Mouse (Mus musculus) small intestine, adult 2 months (tissue): ENCODE measurements around the gene Tff1. TPM values are rescaled to one million over a fixed set of nuclear protein-coding genes. Genes with fewer than 3 reads are reported as not detected.

Experiments used
- H3K27ac ChIP-seq: fragments of 200-500 bp; 2 replicates; pipeline ENCODE4 v1.5.1; 2012; ENCODE audit warnings: low read depth, low read length, control low read depth, inconsistent platforms; ENCODE audit not compliant: insufficient read depth
- H3K27me3 ChIP-seq: fragments of 200-500 bp; 2 replicates; pipeline ENCODE4 v1.6.1; 2012; ENCODE audit warnings: mild to moderate bottlenecking, moderate library complexity, low read length, inconsistent platforms; ENCODE audit not compliant: control insufficient read depth, insufficient read depth
- H3K36me3 ChIP-seq: fragments of 200-500 bp; 2 replicates; pipeline ENCODE4 v1.6.1; 2012; ENCODE audit warnings: mild to moderate bottlenecking, low read length, control low read depth, inconsistent platforms; ENCODE audit not compliant: control insufficient read depth, insufficient read depth
- H3K4me1 ChIP-seq: fragments of 200-500 bp; 2 replicates; pipeline ENCODE4 v1.6.1; 2012; ENCODE audit warnings: low read length, inconsistent platforms, mixed read lengths; ENCODE audit not compliant: control insufficient read depth, insufficient read depth, insufficient read length
- H3K4me3 ChIP-seq: fragments of 200-500 bp; 2 replicates; pipeline ENCODE4 v1.5.1; 2012; ENCODE audit warnings: low read depth, mild to moderate bottlenecking, control low read depth, inconsistent platforms, low read length, moderate library complexity
- CTCF ChIP-seq: fragments of 200-500 bp; IDR thresholded peaks from 2 replicates; pipeline ENCODE4 v1.5.1; 2012; ENCODE audit warnings: low read depth, mild to moderate bottlenecking, control low read depth, inconsistent platforms, low read length, moderate library complexity, mixed read lengths; ENCODE audit not compliant: insufficient replicate concordance, insufficient read length; ENCODE audit errors: extremely low read depth
- POLR2A ChIP-seq: fragments of 200-500 bp; IDR thresholded peaks from 2 replicates; pipeline ENCODE4 v1.6.1; 2012; ENCODE audit warnings: low read depth, mild to moderate bottlenecking, control low read depth, inconsistent platforms, low read length, moderate library complexity
- WGBS: fragments of 180-500 bp; shearing (Covaris S2); methylation state at CpG from one replicate; pipeline ENCODE4 v1.1.7; 2018; 5-methylcytosine and 5-hydroxymethylcytosine counted together
- polyA plus RNA-seq: library from polyadenylated mRNA; depleted of rRNA; stranded (reverse); fragments of >200 nt; gene quantifications from 2 replicates; pipeline ENCODE4 v1.2.3, GENCODE M21; 2012

Tff1 gene
- polyA plus RNA-seq, 1 experiment = 7.6 TPM

GRCm38 (mm10) chr17:31153785-31154184 lies 11.3 kb downstream of the Tff1 start:
- Histone ChIP-seq H3K4me3 (no peak overlapping the region), H3K4me1 (peaks cover 10% of the 10 kb centered on the region; the same call in 1 of the 2 replicates), H3K27ac (no peak overlapping the region), H3K27me3 (no peaks in the 10 kb centered on the region), H3K36me3 (no peaks in the 10 kb centered on the region)
- 66% methylated on average over 8 of the region's 8 CpGs for WGBS
- TF ChIP-seq POLR2A (no peak), CTCF (no peak)

GRCm38 (mm10) chr17:31152966-31153499 lies 12.0 kb downstream of the Tff1 start:
- TF ChIP-seq POLR2A (no peak), CTCF (no peak)
- H3K27ac ChIP-seq = no peak overlapping the region
- no peaks in the 10 kb centered on the region for H3K36me3 ChIP-seq
- H3K4me1 ChIP-seq = peaks cover 10% of the 10 kb centered on the region; the same call in 1 of the 2 replicates
- H3K4me3 ChIP-seq = no peak overlapping the region
- H3K27me3 ChIP-seq = no peaks in the 10 kb centered on the region
- 42% methylated on average over 9 of the region's 9 CpGs for WGBS

DNA sequence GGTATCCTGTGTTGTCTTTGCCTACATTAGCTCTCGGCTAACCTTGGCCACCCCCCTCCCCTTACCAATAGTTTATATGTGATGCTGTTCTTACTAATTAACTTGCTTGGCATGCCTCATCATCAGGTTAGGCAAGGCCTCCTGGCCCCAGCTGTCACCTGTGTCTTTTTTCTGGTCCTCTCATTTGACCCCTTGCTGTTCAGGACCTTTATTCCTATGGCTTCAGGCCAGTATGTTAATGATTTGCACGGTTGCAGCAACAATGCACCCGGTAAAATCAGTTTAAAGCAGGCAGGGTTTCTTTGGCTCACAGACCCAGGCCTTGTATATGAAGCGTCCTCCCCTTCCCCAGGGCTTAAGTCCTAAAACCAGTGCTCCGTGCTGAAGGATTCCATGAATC lies 12.6 kb downstream of the Tff1 start:
- no peak for TF ChIP-seq CTCF
- no peak for TF ChIP-seq POLR2A
- 30% methylated on average over 5 of the region's 5 CpGs for WGBS
- Histone ChIP-seq H3K36me3 (no peaks in the 10 kb centered on the region), H3K27ac (no peak overlapping the region), H3K4me1 (peaks cover 10% of the 10 kb centered on the region; the same call in 1 of the 2 replicates), H3K4me3 (no peak overlapping the region), H3K27me3 (no peaks in the 10 kb centered on the region)

DNA sequence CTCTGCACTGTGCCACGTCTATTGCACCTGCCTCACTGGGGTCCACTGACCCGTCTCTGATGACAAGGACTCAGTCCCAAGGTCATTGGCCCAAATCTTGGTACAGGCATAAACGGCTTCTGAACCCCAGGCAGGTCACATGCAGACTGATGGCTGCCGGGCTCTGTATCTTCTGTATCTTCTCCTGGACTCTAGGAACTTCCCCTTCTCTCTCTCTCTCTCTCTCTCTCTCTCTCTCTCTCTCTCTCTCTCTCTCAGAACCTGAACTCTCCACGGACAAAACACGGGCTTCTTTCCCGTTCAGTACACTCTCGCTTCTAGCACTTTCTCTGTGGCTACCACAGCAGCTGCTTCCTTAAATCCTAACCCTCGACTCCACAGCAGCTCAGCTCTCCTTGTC lies 19.1 kb downstream of the Tff1 start:
- no peaks in the 10 kb centered on the region for H3K4me1 ChIP-seq
- no peak overlapping the region for H3K4me3 ChIP-seq
- 75% methylated on average over 9 of the region's 9 CpGs for WGBS
- H3K27me3 ChIP-seq = no peaks in the 10 kb centered on the region
- no peaks in the 10 kb centered on the region for H3K36me3 ChIP-seq
- TF ChIP-seq POLR2A (no peak), CTCF (no peak)
- no peak overlapping the region for H3K27ac ChIP-seq

GRCm38 (mm10) chr17:31144040-31145037 lies 20.7 kb downstream of the Tff1 start, which contains the start of gene Tff2:
Gene Tff2, minus strand, starts transcription at chr17:31144282.
- TF ChIP-seq CTCF (no peak), POLR2A (no peak)
- Histone ChIP-seq H3K4me3 (no peak within 1 kb of the TSS), H3K27me3 (no peaks in the 10 kb centered on the region), H3K4me1 (no peaks in the 10 kb centered on the region), H3K27ac (no peak within 1 kb of the TSS), H3K36me3 (no peaks in the 10 kb centered on the region)
- 47% methylated on average over 15 of the region's 15 CpGs for WGBS

GRCm38 (mm10) chr17:31142116-31142515 lies 23.0 kb downstream of the Tff1 start:
- H3K36me3 ChIP-seq = no peaks in the 10 kb centered on the region
- no peak overlapping the region for H3K27ac ChIP-seq
- WGBS = 85% methylated on average over 7 of the region's 7 CpGs
- H3K27me3 ChIP-seq = no peaks in the 10 kb centered on the region
- no peaks in the 10 kb centered on the region for H3K4me1 ChIP-seq
- TF ChIP-seq POLR2A (no peak), CTCF (no peak)
- H3K4me3 ChIP-seq = no peak overlapping the region

- Histone ChIP-seq H3K36me3 (no peaks in the 10 kb centered on the region), H3K27ac (no peak overlapping the region), H3K4me1 (peaks cover 10% of the 10 kb centered on the region), H3K4me3 (no peak overlapping the region), H3K27me3 (no peaks in the 10 kb centered on the region)
- TF ChIP-seq POLR2A (no peak), CTCF (peak; percentile 79; the same call in 1 of the 2 replicates)
- WGBS = 9% methylated on average over 5 of the region's 5 CpGs
Observed at GRCm38 (mm10) chr17:31138398-31138797, 26.7 kb downstream of the Tff1 start.
